Mouse (Mus musculus) kidney, adult 9 months (tissue): ENCODE measurements around the gene Tor3a.
A peak's percentile ranks its signal among the peaks of the same experiment; 100 is the strongest.
"Not testable (repeated sequence)": the region's sequence is repeated elsewhere in the genome, so short reads cannot be mapped to it uniquely, and the experiment has no call there.

Experiments
- DNase-seq: peaks from one replicate; pipeline ENCODE4 v3.0.0; 2022

Gene Tor3a

DNA sequence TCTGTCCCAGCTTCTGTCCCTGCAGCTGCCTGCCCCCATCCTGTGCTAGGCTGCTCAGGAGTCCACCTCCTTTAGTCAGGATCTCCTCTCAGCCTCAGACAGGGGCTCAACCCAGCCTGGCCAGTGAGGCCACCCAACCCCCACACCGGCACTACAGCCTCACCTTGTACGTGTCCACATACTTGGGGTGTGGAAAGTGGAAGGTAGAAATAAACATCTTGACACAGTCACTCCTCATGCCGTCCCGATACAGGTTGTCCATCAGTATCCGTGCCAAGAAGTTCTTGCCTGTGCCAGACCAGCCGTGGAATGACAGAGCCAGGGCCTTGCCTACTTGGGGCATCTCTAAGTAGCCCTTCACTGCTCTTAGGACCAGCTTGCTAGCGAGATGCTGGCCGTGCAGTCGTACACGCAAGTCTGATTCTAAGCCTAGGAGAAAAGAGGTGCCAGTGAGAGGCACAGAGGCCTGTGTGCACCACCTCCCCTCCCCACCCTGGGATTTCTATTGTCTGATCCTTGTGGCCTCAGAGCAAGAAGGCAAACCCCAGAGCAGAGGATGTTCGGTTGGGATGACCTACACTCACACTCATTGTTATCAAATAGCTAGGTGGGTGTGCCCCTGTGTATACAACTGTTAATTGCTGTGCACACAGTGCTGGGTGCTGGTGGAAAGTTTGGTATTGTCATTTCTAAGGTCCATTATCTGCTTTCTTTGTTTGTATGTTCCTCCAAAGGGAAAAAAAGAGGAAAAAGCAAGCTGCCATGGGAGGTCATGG lies 4.8 kb downstream of the Tor3a start:
- DNase-seq, result no peak

DNA sequence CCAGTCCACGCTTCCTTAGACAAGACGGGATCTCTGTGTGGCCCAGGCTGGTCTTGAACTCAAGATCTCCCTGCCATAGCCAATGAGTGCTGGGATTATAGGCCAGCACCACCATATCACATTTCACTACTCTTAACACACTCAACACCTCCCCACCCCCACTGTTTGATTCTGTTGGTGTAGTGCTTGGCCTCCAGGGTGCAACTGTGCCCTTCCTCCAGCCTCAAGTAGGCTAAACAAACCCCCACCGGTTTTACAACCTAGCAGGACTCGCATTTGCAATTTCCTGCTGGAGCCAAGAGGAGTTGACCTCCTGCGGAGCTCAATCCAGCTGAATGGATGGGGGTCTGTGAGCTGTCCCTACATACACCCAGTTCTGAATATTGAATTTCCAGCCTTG lies 5.6 kb downstream of the Tor3a start:
- peak; percentile 54 for DNase-seq

DNA sequence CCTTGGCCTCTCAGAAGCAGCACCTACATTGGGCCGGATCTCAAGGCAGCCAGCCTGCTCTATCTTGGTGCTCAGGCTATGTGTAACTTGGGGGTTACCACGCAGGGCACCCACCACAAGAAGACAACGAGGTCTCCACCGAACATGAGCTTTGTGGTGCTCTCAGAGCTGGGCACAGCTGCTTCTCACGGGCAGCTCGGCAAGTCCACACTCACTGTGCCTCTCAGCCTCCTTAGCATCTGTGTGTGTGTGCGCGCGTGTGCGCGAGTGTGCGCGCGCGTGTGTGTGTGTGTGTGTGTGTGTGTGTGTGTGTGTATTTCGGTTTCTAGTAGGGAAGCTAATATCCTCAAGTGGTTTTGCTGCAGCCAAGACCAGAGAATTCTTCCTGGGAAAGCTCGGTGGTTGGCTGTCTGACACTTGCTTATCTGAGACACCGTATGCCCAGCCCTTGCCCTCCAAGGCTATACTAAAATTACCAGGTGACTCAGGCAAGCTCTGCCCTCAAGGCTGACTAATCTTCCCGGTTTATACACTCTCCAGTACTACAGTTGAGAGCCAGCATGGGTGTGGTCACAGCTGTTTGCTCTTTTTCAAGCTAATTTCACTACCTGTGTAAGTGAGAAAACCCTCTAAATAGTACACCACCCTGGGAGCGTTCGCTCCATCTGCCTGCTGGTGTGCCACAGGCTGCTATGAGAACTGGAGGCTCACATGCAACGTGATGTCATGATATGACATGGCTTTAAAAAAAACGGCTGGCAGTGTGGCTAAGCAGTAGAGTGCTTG lies 6.8 kb downstream of the Tor3a start:
- DNase-seq, result no peak

DNA sequence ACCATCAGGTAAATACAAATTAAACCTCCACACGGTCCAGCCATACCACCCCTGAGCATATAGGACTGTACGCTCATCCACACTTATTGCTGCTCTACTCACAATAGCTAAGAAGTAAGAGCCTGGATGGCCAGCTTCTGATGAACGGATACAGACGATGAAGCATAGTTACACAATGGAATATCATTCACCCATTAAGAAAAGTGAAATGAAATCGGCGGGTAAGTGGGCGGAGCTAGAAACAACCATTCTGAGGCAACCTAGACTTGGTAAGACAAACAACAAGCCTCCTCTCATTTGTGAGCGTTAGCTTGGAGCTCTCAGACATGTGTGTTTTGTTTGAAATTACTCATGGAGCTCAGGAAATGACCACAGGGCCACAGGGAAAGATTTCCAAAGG lies 8.4 kb downstream of the Tor3a start:
- DNase-seq, result no peak

DNA sequence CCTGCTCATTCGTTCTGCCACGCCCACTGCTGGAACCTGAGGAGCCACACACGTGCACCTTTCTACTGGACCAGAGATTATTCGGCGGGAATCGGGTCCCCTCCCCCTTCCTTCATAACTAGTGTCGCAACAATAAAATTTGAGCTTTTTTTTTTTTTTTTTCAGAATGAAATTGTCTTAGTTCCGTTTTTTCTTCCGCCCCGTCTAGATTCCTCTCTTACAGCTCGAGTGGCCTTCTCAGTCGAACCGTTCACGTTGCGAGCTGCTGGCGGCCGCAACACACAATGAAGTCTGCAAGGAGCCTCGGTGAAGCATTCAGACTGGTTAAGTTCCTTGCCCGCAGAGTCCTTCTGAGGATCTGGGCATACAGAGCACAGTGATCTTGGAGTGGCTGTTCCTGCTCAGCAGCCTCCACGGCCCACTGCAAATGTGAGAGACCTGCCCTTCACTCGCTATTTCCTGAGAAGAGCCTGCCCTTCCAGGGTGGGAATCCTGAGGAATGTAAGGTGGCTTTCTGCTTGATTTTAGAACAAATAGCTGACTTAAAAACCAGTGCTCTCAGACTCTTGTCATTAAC lies 13.4 kb downstream of the Tor3a start:
- DNase-seq, result not testable (repeated sequence)

DNA sequence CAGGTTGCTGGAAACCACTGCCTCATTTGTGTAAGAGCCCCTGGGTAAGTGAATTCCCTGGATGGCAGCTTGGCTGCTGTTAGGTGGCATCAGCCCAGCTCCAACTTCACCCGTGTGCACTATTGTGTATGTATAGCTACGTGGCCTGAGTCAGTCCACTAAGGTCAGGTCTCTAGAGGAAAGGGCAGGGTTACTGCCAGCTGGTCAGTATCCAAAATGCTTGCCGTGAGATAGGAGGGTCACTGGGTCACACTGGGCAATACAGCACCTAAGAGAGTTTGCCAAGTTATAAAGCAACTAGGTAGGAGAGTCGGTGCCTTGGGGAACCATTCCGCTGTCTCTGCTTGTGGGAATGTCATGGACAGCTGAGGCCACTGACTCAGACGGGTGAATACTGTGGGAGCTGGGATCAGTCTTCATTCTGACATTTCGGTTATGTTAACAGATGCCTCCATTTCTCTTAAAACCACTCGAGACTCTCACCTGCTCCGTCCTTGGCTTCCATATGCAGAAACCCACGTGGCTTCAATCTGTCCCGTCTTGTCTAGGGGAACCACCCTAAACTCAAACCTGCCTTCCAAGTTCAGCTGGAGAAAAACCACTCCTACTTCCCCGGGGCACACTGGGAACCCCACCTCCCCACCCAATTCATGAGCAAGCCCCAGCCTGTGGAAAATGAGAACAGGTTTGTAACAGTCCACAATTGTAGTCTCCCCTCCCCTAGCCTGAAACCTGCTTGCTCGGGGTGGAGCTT lies 14.1 kb downstream of the Tor3a start:
- DNase-seq, result peak; percentile 28

DNA sequence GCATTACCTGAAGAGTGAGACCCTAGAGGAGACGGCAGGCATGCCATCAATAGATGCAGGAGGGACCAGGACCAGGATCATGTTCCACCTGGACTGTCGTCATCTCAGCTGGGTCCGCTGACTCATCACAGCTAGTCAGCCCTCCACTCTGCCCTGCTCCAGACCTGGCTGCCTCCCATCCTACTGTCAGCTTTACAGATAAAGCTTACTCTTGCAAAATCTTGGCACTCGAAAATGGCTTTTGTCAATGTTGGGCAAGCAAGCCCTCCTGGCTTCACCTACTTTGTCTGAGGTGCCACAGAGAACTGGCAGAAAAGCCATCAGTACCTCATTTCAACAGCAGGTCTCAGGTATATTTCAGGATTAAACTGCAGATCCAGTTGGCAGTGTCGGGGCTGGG lies 15.5 kb downstream of the Tor3a start:
- DNase-seq, result no peak

DNA sequence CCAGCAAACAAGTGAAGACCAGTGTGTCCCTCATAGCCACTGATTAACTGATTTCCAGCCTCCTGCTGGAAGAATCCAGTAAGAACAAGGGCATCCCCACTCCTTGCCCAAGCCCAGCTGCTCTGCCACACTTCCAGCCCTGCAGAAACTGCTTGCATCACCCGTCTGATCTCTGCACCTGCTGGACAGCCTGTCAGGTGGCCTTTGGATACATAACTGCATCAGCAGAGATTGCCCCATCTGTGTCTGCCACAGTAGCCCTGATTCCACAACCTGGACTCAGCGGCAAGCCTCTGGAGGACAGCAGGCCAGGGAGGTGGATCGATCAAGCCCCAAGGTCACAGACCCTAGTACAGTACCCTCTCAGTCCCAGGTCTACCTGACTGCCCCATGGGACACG lies 16.6 kb downstream of the Tor3a start:
- peak; percentile 19 for DNase-seq

DNA sequence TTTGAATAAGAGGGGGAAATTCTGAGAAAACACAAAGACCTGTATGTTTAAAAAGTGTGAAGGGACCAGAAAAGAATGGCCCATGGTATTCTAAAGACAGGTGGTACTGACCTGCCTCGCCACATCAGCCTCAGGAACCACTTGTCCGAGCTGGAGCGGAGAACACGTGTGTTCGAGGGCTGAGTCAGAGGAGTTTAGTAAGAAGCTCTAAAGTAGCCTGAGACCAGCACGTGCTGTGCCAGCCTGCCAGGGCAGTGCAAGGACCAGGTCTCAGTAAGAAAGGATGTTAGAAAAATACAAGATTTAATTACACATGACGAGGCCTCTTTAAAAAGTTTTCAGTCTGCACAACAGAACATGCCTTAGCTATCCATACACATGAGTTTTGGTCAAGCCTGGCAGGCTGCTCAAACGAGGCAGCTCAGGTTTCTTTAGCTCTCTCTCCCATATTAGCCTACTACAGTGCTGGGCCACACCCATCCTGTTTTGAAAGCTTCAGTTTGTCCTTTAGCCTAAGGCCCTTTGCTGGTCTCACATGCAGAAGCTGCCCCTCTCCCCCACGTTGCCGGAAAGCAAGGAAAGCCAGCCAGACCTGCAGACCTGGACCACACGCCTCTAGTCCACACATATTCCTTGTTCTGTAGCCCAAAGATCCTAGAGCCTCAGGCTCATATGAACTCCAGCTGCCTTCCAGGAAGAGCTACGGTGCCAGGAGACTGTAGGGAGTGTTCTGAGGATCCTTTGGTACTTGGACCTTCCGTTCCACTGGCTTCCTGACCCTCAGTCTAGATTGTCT lies 19.2 kb downstream of the Tor3a start:
- no peak for DNase-seq

DNA sequence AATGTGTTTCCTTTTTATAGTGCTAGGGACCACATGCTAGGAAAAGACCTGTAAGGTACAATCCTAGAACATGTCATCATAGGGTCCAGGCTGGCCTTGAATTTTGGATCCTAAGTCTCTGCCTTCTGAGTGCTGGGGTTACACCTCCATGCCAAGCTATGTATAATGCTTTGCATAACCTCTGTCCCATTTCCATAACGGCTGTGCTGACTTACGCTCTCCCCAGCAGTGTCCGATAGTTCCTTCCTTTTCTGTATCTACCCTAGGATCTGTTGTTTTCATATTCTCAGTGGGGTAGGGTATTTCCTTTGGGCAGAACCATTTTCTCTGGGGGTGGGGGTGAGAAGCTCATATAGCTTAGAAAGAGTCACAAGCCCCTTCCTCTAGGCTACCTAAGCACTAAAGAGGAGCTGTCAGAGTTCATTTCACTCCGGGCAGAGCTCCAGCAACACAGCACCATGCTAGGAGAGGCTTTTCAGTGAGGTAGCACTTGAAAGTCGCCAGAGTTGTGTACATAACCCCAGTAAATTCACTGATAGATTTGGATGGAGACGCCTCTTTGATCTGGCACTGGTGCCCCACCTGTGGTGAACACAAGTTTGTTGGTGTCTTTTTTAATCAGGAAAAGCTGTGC lies 21.9 kb downstream of the Tor3a start:
- DNase-seq, result no peak

DNA sequence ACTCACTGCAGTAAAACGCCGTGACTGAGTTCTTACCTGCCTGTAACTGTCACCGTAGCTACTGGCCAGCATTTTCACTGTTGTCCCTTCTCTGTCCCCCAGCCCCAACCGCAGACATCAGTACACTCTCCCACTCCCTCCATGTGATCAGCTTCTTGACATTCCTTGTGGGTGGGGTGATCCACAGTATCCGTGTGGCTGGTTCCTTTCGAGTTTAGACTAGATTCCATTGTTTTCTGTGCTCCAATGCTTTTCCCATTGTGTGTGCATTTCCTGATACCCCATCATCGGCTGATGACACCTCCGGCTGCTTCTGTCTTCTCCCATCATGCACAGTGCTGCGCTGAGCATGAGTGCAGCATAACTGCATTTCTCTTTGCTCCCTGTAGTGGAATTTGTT lies 23.5 kb downstream of the Tor3a start:
- no peak for DNase-seq

DNA sequence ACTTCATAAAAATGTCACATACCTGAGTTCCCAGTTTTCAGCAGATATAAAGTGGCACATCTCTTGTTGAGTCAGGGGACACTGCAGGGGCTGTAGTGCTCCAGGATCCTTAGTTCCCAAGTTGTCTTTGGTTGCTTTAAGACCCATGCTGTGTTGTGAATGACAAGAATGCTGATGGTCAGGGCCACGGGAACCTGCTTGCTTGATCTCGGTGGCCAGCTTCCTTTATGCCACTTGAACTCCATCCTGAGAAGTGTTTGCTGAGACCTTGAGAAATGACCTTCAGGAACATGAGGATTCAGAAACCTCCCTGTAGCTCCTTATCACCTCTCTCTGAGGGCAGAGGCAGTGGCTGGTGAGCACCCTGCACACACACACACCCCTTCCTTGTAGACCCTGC lies 25.5 kb downstream of the Tor3a start:
- no peak for DNase-seq

DNA sequence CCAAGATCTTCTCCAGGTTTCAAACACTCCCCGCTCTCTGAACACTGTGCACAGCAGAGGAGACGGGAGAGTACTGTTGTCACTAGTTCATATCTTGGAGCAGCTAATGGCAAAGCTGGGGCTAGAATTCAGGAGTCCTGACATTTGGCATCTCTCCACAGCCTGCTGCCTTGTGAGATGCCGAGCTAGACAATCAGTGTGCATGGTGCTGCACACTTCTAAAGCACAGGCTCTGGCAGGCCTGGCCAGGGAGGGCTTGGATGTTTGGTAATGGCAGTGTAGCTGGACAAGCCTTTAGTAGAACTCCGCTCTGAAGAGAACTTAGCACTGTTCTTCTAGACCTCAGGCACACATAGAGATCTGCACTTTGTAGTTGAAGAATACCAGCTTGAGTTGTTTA lies 28.2 kb downstream of the Tor3a start:
- no peak for DNase-seq

DNA sequence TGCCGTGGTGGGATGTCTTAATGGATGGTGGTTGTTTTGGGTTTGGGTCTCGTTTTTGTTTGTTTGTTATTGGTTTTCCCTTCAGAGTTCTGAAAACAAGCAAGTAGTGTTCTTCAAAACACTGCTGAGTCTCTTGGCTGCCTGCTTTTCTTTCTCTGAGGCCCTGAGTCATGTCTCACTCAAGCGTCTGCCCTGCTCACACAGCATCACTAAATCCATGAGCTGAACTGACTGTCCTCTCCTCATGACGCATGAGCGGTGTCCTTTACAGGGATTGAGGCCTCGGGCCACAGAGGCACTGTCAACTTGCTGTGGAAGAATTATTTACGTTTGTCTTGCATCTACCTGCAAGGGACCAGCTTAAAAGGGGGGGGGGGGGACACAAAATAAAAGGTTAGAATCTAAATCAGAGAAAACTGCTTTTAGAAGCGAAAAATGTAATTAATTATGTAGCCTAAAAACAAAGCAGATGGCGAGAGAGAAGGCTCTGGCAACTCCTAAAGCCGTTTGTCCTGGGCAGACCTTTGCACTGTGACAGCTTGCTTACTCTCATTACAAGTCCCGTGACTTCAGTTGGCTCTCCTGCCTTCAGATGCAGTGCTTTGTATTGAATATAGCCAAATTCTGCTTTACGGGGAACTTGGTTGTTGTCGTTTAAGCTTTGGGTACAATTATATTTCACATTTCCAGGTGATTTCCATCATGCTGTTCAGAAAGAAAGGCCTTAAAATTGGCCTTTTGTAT lies 29.2 kb downstream of the Tor3a start:
- DNase-seq, result peak; percentile 61

DNA sequence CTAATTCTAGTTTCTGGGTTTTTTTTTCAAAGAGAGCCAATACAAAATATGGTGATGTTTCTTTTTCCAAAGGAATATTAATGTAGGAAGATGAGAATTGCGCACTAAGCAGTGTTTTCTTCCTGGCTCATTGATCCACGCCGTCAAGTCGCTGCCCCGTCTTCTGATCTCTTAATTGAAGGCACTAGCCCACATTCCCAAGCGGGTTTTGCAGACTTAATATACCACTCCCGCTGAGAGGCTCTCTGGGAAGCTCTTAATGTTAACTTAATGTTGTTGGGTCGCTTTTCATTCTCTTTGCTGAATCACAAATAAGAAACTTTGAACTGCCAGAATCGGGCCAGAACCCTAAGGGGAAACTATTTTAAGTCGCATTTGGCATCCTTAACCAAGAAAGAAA lies 30.1 kb downstream of the Tor3a start:
- DNase-seq, result no peak

DNA sequence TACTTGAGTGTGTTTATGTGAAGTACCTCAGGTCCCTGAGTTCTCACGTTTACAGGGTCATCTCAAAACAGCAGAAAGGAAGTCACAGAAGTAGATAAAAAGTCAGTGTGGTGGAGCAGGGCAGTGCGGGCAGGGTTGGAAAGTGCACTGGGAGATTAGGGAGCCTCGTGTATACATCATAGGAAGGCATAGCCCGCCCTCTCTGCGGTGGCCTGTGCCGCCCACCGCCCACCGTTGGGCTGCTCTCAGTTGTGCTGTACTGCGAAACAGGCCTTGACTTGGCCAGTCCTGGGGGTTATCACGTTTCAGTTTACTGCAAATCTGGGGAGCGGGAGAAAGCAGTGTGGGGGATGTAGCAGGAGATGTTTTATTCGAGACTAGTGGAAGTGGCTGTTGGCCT lies 31.3 kb downstream of the Tor3a start:
- no peak for DNase-seq

DNA sequence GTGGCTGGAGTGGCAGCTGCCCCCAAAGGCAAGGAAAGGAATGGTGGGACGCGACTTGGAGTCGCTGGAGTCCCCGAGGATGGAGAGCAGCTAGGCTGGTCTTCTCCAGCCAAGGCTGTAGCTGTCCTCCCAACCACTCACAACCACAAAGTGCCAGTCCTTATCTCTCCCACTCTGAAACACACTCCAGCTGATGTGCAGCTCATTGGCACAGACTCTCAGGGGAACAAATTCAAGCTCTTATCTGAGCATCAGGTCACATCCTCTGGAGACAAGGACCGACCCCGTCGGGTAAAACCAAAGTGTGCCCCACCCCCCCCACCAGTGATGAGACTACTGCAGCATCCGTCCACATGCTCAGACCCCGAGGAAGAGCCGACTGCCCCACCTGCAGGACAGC lies 32.3 kb downstream of the Tor3a start:
- DNase-seq, result no peak

DNA sequence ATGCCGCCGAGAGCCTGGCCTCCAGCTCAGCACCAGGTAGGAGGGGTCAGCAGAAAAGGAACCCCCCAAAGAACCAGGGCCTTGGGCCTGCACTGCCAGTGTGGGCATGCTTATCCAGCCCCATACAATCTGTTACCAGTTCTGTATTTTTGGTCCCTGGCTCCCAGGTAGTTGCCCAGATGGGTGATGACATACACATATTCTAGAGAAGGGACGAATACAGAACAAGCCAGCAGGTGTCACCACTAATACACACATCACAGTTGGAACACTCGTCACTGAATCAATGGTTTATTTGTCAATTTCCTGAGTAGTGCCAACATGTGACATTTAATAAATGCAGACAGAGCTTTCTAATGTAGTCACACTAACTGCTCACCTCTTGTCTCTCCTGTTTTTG lies 33.6 kb downstream of the Tor3a start:
- peak; percentile 36 for DNase-seq

DNA sequence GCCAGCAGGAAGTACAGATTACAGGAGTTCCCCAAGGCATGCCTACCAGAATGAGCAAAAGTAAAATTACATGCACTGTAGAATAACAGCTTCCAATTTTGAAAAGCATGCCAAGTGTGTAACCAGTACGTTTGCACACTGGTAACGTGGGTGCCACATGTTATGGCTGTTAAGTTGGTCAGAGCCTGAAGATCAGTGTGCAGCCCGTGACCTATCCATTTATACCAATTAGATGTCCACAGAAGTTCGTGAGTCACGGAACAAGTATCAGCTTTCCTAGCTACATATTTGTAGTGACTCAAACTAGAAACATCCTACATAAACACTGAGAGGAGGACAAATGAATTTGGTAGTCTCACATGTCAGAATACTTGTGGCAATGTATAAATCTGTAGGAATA lies 34.7 kb downstream of the Tor3a start:
- DNase-seq, result no peak

DNA sequence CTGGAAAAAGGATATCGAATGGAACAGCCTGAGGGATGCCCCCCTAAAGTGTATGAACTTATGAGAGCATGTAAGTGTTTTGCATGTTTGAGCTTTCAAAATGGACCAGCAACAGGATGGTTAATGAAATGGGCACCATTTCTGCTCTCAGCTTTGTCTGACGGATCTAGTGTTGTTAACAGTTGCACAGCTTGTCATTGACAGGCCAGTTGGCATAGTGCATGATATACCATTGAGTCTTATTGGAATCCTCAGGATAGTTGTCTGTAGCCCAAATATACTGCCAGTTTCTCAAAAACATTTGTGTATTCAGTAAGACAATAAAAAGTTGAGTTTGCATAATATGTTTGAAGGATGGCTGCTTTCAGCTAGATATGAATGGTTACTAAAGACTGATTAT lies 39.0 kb downstream of the Tor3a start:
- no peak for DNase-seq

DNA sequence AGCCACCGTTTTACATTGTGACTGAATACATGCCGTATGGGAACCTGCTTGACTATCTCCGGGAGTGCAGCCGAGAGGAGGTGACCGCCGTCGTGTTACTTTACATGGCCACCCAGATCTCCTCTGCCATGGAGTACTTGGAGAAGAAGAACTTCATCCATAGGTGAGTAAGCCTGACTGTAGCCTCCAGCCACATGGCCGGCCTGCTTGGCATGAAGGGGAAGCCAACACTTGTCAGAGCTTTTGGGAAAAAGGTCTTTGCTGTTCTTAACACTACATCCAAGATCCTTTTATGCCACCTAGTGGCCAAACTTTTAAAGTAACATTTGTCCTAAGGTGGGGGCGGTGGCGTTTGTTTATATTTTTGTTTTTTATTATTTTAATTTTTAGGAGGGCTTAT lies 41.1 kb downstream of the Tor3a start:
- peak; percentile 66 for DNase-seq
